Mouse (Mus musculus): ENCODE measurements around the gene P4htm.
A peak's percentile ranks its signal among the peaks of the same experiment; 100 is the strongest.

P4htm gene

DNA sequence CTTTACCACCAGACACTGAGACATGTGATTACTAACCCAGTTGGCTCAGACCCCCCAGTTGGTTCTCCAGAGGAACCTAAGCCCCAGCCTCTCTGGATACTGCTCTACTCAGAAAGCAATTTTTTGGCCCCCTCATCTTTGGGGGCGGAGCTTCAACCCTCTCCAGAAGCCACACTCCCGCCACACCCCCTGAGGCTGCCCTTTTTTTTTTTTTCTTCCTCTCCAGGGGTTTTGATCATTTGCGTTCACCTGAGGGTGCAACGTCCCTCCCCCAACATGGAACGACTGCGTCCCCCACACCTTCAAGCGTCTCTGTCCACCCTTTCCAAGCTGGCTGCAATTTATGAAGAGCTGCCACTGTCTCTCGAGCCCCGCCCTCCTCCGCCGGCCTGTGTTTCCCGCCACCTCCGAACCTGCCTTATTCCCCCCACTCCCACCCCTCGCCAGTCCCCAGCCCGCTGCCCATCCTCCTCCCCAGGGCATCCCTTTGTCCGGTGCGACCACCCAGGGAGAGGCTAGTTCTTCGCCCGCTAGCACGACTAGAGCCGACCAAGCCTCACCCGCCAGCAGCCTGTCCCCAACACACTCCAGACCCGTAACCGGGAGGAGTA, 19.4 kb downstream of the P4htm start:
- DNase-seq, result peak; percentile 53

DNA sequence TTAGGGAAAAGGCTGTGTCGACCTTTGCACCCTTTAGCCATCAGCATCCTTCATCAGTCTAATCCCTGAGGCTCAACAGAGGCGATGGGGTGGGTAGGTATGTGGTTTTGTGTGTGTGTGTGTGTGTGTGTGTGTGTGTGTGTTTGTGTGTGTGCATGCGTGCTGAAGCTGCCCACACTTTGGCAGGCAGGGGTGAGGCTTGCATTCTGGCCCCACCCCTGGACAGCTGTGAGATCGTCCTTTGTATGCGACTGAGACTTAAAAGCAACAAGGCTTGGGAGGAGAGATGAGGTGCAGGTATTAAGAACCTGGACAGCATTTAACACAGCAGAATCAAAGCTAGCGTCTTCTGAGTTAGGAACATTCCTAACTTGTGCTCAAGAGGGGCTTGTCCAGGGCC, 20.4 kb downstream of the P4htm start:
- no peak for DNase-seq

DNA sequence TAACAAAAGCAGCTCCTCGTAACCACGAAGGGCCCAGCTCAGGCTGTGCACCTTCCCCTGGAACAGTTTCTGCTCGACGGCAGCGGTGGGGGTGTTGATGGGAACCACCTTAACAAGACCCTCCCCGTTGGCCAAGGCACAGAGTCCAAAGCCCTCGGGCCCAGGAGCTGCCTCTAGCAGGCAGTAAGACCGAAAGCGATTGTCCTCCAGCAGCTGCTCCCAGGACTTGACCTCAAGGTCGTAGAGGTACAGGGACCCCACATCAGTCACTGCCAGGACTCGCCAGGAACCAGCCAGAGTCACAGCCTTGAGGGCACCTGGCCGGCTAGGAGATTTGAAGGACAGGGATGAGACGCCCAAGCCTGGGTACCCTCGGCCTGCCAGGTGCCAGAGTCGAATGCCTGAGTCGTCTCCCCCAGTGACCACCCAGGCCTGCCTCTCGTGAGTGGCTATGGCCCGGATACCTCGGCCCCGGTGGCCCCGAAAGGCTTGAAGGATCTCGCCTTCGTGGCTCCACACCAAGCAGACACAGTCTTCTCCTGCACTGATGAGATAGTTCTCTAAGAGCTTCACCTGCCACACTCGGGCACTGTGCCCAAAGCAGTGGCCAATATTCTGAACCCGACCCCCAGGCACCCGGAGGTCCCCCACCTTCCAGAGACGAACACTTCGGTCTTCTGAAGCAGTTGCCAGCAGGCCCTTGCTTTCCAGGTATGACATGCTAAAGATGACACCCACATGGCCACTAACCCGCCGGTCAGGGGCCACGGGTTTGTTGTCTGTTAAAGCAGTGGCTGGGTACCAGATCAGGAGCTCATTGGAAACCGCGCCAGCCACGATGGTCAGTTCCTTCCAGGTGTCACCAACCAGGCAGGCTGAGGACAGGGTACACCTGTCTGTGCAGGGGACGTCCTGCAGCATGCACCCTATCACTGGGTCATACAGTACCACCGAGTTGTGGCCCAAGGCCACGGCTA, 21.9 kb downstream of the P4htm start:
- no peak for DNase-seq

DNA sequence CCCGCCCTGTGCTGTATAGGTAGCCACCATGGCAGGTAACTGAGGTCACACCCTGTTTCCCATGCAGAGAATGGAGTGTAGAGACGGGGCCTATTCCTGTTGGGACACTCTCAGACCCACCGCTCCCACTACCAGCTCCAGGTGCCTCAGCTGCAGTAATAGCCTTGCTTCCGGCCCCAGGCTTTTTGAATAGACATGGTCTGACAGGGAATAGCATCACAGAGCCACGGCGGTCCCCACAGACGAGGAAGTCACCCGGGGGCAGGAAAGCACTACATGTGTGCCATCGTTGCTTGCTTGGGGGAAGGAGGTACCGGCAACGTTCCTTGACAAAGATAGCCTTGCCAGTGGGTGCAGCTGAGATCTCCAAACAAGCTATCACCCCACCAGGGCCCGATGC, 22.5 kb downstream of the P4htm start:
- DNase-seq, result no peak

DNA sequence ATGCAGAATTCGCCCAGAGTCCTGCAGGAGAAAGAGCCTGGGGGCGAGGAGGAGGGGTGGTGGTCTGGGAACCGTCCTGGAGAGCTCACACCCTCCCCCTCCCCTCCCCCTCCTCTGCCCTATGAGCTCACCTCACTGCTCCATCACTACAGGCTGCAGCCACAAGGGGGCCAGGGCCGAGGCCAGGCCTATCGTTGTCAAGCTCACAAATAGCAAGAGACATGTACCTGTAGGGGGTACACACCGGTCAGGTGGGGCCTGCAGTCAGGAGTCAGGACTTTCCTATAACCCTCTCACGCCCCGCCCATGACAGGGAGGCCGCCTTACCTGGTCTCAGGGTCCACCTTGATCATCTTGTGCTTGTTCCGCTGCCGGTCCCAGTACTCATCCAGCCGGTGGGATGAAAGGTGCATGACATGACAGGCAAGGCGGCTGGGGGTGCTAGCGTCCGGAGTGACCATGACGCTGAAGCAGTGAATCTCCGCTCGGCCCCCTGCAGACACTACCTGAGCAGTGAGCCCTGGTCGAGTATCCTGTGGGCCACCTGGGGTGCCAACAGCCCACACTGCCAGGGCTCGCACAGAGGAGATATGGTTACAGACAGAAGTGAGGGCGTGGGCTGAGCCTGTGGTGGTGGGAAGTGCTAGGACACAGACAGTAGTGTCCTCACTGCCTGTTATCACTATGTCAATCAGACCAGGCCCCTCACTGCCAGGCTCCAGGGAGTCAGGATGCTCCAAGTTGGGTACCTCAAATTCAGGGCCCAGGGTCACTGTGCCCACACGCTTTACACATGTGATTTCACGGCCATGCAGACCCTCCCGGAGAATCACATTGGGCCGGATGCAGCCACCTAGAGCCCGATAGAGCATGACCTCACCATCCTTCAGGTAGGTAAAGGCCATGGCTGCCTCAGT, 23.4 kb downstream of the P4htm start:
- peak; percentile 65 for DNase-seq

DNA sequence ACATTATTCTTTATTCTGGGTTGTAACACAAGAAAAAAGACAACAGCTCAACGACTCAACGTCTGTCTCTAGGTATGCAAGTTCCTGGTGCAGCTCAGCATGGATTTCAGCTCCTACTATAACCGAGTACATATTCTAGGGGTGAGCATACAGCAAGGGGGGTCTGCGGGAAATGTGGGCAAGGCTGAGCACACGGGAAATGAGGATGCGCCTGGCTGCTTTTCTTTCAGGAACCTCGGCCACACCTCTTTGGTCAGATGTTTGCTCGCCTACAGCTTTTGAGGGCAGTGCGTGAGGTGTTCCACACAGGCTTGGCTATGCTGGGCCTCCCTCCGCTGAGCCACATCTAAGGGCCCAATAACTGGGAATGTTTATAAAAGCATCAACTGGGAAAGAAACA, 25.1 kb downstream of the P4htm start:
- DNase-seq, result no peak

DNA sequence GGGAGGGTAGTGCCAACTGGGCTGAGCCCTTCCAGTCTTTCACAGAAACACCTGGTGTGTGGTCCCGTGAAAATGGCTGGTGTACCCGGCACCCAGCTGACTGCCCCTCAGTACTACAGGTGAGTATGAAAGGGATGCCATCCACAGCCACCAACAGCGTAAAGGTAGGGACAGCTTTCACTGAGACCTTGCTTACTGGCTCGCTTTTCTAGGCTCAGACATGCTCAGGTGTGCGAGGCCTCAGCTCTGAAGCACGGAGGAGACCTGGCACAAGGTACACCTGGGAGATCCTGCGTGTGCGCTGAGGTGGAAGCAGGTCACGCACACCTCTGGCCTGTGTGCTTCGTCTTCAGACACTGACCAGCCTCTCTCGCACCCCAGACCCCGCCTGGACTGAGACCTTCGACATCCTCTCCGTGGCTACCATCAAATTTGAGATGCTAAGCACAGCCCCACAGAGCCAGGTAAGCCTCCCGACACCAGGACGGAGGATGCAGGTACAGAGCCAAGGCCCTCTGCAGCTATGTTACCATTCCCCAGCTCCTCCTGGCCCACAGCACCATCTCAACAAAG, 26.0 kb downstream of the P4htm start:
- no peak for DNase-seq

DNA sequence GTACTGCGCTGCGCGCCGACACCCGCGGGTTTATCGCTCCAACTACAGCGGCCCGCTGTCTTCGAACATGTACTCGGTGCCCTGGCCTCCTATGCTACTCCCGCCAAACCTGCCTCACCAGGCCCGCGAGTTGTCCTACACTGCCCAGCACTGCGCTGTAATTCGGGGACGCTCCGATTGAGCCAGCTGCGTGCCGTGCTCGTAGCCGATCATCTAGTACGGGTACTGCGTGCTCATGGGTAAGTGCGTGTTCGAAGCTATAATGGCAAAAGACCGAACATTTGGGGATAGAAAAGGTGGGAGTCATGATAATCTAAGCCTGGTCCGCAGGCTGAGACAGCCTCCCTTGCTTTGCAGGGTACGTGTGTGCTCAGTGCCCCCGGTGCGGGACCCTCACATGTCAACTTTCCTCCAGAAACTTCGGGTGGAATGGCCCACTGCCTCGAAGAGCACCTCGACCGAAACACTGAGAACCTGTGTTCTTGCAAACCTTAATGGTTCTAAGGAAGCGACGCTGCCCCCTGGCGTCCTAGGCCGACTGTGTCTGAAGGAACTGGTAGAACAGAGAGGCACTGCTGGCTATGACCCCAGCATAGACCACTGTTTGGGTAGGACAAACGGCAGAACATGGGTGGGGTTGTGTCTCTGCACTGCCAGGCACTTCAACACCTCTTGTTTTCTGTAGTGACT, 27.1 kb downstream of the P4htm start:
- peak; percentile 86 for DNase-seq

DNA sequence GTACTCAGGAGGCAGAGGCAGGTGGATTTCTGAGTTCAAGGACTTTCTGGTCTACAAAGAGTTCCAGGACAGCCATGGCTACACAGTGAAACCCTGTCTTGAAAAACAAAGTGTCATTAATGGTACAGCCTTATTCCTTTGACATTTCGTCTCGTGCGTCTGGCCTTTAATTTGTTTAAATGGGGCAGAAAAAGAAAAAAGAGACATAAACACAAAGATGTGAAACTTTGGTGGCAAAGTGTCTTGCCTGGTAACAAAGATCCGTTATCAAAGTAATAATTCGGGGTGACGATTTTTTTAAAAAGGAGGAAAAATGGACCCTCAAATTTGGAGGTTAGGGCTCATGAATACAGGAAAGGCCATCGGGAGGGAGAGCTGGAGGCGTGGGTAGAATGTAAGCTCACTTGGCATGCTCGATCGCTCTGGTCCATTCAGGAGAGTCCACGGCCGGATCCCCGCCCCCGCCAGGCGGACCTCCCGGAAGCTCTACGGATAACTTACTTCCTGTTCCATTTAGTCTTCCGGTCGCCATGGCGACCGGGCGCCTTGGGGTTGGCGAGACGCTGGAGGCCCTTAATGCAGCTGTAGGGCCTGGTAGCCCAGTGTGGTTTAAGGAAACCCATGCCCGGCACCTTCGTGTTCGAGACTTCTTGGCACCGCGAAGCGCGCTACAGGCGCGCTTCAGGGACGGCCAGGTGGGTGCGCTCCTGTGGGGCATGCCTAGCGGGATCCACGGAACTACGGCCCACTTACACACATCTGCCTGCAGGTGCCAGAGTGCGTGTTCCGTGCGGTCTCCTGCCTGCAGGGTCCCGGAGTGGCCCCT, 27.9 kb downstream of the P4htm start, which contains the start of gene Dalrd3:
TSS of gene Dalrd3 (plus strand) at position 506 of the 826 bp plus-strand sequence.
- DNase-seq, result peak; percentile 88

DNA sequence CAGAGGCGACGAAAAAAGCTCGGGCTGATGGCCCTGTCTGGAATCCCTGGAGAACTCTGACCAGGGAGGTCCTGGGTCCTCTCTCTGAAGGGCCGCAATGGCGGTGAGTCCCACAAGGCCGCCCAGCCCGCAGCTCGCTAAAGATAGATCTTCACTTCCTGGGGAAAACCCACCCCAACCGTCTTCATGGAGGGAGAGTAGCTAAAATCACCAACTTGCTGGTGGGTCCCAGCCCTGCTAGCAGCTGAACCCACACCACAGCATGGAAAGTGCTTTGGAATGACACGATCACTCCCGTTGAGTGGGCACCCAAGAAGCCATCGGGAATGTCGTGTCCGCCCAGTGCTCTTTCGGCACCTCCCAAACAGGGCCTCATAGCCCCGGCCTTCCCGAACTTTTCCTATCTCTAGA, 29.0 kb downstream of the P4htm start:
- no peak for DNase-seq

DNA sequence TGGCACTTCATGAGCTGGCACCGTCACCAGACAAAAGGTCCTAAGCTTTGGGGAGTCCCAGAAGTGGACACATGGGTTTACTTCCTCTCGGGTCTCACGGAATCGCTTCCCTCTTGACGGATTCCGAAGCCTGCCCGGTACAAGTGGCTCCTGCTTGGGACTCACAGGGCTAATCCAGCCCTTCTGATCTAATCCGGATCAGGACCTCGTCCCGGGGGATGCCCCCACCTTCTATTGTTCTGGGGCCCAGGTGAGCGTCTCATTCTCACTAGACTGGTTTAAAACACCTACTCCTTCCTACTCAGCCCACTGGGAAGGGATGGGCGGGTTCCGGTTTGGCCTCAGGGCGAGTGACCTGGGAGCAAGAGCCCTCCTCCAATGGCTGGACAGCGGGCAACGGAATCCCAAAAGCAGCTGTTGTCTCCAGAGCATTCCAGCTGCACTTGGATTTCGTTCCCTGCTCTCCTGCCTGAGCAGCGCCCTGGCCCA, 29.5 kb downstream of the P4htm start:
- no peak for DNase-seq

DNA sequence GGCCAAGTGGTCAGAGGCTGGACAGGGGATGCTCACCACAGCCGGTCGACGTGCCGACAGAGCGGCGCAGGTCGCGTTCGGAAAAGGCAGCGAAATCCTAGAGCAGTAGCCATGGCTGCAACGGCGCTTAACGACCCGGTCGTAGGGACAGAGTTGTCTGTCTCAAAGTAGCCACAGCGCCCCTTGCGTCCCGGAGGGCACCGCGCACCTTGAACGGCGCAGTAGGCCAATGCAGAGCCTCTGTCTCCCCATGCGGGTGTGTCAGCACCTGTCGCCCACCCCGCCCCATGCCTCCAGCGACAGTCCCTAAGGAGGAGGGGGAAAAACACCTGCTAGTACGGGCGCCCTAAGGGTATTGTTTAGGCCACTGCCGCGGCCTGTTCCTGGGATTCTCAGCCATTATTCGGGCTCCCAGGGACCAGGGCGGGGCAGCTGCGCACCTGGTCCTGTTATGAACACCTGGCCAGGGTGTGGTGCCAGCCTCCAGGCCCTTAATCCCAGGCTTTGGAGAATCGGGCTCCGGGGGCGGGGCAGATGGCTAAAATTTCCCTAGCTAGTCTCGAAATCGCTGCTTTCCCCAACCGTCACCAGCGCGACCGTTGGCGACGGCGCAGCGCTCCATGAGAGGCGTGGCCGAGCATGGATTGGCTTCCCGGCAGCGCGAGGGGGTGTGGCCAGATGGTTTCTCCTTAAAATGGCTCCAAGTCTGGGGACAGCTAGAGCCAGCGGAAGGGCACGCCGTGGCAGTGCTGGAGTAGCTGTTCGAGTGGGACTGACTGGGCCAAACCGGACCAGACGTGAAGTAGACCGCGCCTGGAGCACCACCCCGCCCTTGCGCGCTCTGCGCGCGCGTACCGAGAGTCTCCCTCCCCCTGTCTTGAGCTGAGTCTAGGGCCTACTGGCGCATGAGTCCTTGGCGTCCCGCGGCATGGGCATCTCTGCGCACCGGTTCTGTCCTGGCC, 30.4 kb downstream of the P4htm start, which contains the start of gene Ndufaf3:
TSS of gene Ndufaf3 (minus strand) at position 620 of the 962 bp plus-strand sequence.
- peak; percentile 97 for DNase-seq

DNA sequence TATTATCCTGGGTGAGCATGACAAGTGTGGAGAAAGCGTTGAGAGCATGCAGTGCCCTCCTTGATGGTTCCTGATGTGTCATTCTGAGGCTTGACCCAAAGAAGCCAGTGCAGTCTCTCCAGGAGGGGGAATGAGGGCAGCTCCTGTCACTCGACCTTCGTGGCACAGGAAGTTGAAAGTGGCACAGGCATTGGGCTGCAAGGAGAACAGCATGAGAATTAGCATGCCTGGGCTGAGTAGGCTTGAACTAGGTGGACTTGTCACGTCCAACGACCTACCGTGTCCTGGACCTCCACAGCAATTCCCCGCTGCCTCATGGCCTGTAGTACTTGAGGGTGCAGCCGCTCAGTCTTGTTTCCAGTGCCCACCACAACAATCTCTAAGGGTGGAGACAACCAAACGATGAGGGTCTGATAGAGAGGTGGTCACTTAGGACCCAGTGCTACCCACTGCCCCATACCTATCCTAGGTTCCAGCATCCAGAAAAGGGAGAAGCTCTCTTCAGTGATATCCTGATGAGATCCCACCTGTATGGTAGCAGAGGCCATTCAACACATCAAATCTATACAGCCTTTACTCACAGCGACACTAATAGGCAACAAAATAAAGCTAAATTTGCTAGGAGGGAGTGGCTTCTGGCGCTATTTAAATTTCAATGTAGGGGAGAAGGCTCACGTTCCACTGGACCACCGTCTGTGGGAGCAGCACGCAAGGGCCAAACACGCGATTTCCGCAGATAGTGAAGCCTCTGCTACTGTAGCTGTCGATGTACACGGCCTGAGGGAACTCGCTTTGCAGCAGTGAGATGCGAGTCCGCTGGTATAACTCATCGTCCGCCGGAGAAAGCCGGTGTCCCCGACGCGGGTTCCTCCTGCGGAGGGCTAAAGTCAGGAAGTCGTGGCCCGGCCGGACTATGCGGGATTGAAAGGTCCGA, 31.3 kb downstream of the P4htm start:
- no peak for DNase-seq

DNA sequence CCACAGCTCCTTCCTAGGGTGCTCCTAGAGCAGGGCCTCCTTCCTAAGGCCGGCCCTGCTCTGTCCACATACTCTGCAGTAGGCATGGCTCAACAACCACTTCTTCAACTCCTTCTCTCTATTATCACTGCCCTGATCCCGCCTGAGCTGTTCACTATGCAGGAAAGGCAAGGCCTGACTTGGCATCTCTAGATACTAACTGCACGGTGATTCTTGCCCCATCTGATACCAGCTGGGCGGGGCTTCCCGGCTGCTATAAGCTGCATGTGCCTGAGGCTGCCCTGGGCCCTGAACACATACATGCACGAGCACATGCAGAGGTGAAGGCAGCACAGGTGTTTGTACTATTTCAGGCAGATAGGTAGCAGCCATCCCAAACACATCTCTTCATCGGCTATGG, 33.3 kb downstream of the P4htm start:
- DNase-seq, result no peak

DNA sequence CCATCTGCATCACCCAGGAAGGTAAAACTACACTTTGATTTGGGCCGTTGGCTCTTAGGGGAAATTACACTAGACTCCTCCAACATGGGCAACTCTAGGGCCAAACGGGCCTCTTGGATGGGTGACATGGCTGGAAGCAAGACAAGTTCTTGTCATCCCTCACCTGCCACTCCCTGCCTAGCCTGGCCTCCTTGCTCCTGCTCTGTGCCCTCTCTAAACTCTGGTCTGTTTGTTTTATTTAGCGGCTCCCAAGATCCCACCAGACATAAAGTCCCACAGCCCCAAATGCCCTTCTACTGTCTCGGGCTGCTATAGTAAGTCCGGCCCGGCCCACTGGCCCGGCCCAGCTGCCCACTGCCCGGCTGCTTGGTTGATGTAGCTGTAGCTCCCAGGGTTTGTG, 33.8 kb downstream of the P4htm start:
- DNase-seq, result no peak

DNA sequence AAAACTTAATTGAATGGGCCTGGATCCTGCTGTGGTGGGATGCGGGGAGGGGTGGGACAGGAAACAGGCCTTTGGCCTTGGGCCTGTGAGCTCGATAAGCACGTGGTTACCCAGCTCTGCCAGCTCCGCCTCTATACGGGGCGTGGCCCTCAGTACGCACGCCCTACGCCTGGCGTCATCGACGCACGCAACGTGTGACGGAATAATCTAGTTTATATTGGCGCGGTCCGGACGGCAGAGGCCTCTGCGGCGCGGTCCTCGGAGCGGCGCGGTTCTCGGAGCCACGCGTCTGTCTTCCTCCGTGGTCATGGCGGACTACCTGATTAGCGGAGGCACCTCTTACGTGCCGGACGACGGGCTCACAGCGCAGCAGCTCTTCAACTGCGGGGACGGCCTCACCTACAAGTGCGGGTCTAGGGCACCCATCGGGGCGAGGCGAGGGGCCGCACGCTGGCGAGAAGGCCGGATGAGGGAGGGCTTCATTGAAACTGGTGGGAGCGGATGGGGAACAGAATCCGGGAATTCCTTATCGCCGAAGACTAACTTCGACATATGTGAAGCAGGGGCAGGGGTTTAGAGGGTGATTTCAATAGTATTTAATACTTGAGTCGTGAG, 37.1 kb downstream of the P4htm start, which contains the start of gene Impdh2:
TSS of gene Impdh2 (plus strand) at position 60 of the 615 bp plus-strand sequence.
- DNase-seq, result peak; percentile 88

DNA sequence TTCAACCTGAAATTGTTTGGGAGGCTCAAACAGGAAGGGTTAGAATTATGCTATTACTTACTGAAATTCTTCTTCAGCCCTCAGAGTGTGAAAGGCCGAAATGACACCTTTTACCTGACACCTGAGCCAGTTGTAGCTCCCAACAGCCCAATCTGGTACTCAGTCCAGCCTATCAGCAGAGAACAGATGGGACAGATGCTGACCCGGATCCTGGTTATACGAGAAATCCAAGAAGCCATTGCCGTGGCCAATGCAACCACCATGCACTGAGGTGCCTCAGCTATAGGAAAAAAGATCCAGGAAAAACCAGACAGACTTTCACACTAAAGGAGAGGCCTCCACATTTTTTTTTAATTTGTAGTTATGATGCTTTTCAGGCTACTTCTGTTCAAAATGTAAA, 38.3 kb downstream of the P4htm start:
- DNase-seq, result no peak

DNA sequence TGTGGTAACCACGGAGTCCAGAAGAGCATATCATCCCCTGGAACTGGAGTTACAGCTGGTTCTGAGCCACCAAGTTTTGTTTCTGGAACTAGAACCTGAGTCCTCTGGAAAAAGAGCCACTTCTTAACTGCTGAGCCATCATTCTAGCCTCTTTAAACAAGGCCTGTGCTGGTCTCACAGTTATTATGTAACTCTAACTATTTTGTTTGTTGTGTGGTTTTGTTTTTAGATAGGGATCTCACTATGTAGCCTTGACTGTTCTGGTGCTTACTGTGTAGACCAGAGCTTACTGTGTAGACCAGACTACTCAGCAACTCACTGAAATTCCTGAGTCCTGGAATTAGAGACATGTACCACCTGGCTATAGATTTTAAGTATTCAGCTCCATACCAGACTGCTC, 50.6 kb downstream of the P4htm start:
- no peak for DNase-seq

Measured in right cerebral cortex, postnatal 4 days (tissue).